Mouse (Mus musculus): ENCODE measurements around the gene Cmya5. TPM values are rescaled to one million over a fixed set of nuclear protein-coding genes. Genes with fewer than 3 reads are reported as not detected.

Gene Cmya5
- polyA plus RNA-seq, 1 experiment from 2014 or later, result 0.21 TPM

DNA sequence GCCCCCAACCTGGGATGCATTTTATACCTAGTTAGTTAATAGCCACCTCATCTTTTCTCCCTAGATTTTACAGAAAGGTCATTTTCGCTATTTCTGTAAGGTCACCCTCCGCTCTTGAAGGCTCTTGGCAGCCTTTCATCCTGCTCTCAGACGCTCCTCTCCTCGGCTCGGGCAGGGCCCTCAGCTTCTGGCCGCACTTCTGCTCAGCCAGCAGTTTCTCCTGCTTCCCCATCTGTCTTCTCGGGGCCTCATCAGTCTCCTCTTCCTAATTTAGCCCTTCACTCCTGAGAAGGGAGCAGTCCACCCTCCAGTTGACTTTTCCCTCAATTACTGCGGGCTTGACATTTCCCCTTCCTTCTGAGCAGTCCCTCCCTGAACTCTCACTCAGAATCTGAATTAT lies 131.6 kb downstream of the Cmya5 start:
- no peak overlapping the region for H3K27ac ChIP-seq (ENCODE audit: low read depth, low read length)
- H3K4me3 ChIP-seq (ENCODE audit: low read length), result no peak overlapping the region
- ATAC-seq, result no peak
- no peak overlapping the region for H3K4me2 ChIP-seq (ENCODE audit: low read length)
- no peaks in the 10 kb centered on the region for H3K4me1 ChIP-seq (ENCODE audit: control insufficient read depth, insufficient read depth, low read depth, low read length)
- no peaks in the 10 kb centered on the region for H3K27me3 ChIP-seq (replicated peaks; ENCODE audit: control insufficient read depth, insufficient read depth, low read length)
- H3K9me3 ChIP-seq (ENCODE audit: control insufficient read depth, low read length), result no peaks in the 10 kb centered on the region
- H3K36me3 ChIP-seq (ENCODE audit: control insufficient read depth, insufficient read depth, low read length), result no peaks in the 10 kb centered on the region
- 77% methylated on average over 8 of the region's 8 CpGs for WGBS
- no peak overlapping the region for H3K9ac ChIP-seq (ENCODE audit: low read depth, low read length)

DNA sequence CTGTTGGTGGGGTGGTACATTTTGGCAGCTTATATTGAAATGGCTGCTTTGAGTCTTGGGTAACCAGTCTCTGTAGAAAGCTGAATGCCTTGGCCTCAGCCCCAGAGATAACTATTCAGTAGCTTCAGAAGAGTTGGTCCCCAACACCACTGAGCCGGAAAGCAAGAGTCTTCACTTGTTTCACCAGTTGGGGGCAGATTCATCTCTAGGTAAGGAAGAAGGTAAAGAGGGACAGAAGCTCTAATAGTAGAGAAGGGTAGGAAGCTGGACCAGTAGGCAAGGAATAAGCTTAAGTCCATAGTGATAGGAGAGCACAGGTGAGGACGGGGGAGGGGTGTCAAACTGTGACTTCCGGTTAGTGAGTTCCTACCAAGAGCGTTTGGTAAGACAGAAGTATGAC lies 133.2 kb downstream of the Cmya5 start:
- H3K36me3 ChIP-seq (ENCODE audit: control insufficient read depth, insufficient read depth, low read length), result no peaks in the 10 kb centered on the region
- H3K4me1 ChIP-seq (ENCODE audit: control insufficient read depth, insufficient read depth, low read depth, low read length), result no peaks in the 10 kb centered on the region
- ATAC-seq, result no peak
- no peak overlapping the region for H3K27ac ChIP-seq (ENCODE audit: low read depth, low read length)
- H3K9me3 ChIP-seq (ENCODE audit: control insufficient read depth, low read length), result no peaks in the 10 kb centered on the region
- no peak overlapping the region for H3K4me2 ChIP-seq (ENCODE audit: low read length)
- H3K4me3 ChIP-seq (ENCODE audit: low read length), result no peak overlapping the region
- WGBS, result 97% methylated on average over 4 of the region's 4 CpGs
- H3K9ac ChIP-seq (ENCODE audit: low read depth, low read length), result no peak overlapping the region
- no peaks in the 10 kb centered on the region for H3K27me3 ChIP-seq (replicated peaks; ENCODE audit: control insufficient read depth, insufficient read depth, low read length)

- Histone ChIP-seq H3K27ac (ENCODE audit: low read depth, low read length) (no peak overlapping the region), H3K4me2 (ENCODE audit: low read length) (no peak overlapping the region), H3K36me3 (ENCODE audit: control insufficient read depth, insufficient read depth, low read length) (no peaks in the 10 kb centered on the region), H3K27me3 (replicated peaks; ENCODE audit: control insufficient read depth, insufficient read depth, low read length) (no peaks in the 10 kb centered on the region), H3K4me3 (ENCODE audit: low read length) (no peak overlapping the region), H3K4me1 (ENCODE audit: control insufficient read depth, insufficient read depth, low read depth, low read length) (no peaks in the 10 kb centered on the region), H3K9me3 (ENCODE audit: control insufficient read depth, low read length) (no peaks in the 10 kb centered on the region), H3K9ac (ENCODE audit: low read depth, low read length) (no peak overlapping the region)
- peak; percentile 37; the same call in 1 of the 2 replicates for ATAC-seq
- 74% methylated on average over 7 of the region's 7 CpGs for WGBS
Measured at GRCm38 (mm10) chr13:93010524-93010923, 134.0 kb downstream of the Cmya5 start.

- Histone ChIP-seq H3K4me1 (ENCODE audit: control insufficient read depth, insufficient read depth, low read depth, low read length) (no peaks in the 10 kb centered on the region), H3K4me3 (ENCODE audit: low read length) (no peak overlapping the region), H3K36me3 (ENCODE audit: control insufficient read depth, insufficient read depth, low read length) (no peaks in the 10 kb centered on the region), H3K27me3 (replicated peaks; ENCODE audit: control insufficient read depth, insufficient read depth, low read length) (no peaks in the 10 kb centered on the region), H3K9ac (ENCODE audit: low read depth, low read length) (no peak overlapping the region), H3K9me3 (ENCODE audit: control insufficient read depth, low read length) (no peaks in the 10 kb centered on the region), H3K4me2 (ENCODE audit: low read length) (no peak overlapping the region), H3K27ac (ENCODE audit: low read depth, low read length) (no peak overlapping the region)
- 85% methylated on average over 4 of the region's 4 CpGs for WGBS
- ATAC-seq, result no peak
Measured at GRCm38 (mm10) chr13:93007078-93007477, 137.4 kb downstream of the Cmya5 start.

GRCm38 (mm10) chr13:93006347-93006746 lies 138.2 kb downstream of the Cmya5 start:
- Histone ChIP-seq H3K9me3 (ENCODE audit: control insufficient read depth, low read length) (no peaks in the 10 kb centered on the region), H3K4me2 (ENCODE audit: low read length) (no peak overlapping the region), H3K4me1 (ENCODE audit: control insufficient read depth, insufficient read depth, low read depth, low read length) (no peaks in the 10 kb centered on the region), H3K4me3 (ENCODE audit: low read length) (no peak overlapping the region), H3K36me3 (ENCODE audit: control insufficient read depth, insufficient read depth, low read length) (no peaks in the 10 kb centered on the region), H3K27ac (ENCODE audit: low read depth, low read length) (no peak overlapping the region), H3K9ac (ENCODE audit: low read depth, low read length) (no peak overlapping the region), H3K27me3 (replicated peaks; ENCODE audit: control insufficient read depth, insufficient read depth, low read length) (no peaks in the 10 kb centered on the region)
- no peak for ATAC-seq
- 80% methylated on average over 4 of the region's 4 CpGs for WGBS

DNA sequence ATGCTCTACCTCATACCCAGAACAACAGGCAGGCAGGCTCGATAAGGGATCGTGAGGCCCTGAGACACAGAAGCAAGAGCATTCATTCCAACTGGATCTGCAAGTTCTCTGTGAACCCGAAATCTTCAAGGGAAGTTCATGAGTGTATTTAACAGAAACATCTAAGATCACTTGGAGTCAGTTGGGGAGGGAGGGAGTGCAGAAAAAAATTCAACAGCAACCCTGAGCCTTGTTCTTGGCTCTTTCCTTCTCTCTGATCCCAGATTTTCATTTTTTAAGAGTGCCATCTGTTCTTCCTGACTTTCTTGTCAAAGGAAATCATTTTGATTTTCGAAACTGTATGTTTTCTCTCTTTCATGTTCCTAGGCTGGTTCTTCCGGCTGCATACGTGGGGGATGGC lies 140.5 kb downstream of the Cmya5 start:
- no peak overlapping the region for H3K4me3 ChIP-seq (ENCODE audit: low read length)
- no peaks in the 10 kb centered on the region for H3K9me3 ChIP-seq (ENCODE audit: control insufficient read depth, low read length)
- no peak overlapping the region for H3K27ac ChIP-seq (ENCODE audit: low read depth, low read length)
- no peaks in the 10 kb centered on the region for H3K36me3 ChIP-seq (ENCODE audit: control insufficient read depth, insufficient read depth, low read length)
- peaks cover 2% of the 10 kb centered on the region; the same call in 1 of the 2 replicates for H3K4me1 ChIP-seq (ENCODE audit: control insufficient read depth, insufficient read depth, low read depth, low read length)
- no peaks in the 10 kb centered on the region for H3K27me3 ChIP-seq (replicated peaks; ENCODE audit: control insufficient read depth, insufficient read depth, low read length)
- no peak overlapping the region for H3K9ac ChIP-seq (ENCODE audit: low read depth, low read length)
- H3K4me2 ChIP-seq (ENCODE audit: low read length), result no peak overlapping the region
- ATAC-seq, result no peak
- 83% methylated on average over 6 of the region's 6 CpGs for WGBS

DNA sequence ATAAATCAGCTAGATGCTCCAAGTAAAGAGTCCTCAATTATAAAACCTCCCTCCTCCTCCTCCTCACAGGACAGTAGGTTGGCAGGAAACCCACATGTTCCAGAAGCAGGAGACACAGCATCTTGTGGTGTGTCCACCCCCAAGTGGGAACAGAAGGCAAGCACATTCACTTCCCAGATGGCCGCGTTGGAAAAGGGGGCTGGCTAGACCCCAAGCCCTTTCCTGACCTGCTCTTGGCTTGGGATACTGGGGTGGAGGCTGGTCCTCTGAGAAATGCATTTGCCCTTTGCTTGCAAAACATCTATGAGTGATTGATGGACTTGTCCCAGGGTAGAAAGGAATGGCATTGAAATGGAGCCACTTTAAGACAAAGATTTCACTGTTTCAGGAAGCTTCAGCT lies 142.1 kb downstream of the Cmya5 start:
- H3K36me3 ChIP-seq (ENCODE audit: control insufficient read depth, insufficient read depth, low read length), result no peaks in the 10 kb centered on the region
- H3K9me3 ChIP-seq (ENCODE audit: control insufficient read depth, low read length), result no peaks in the 10 kb centered on the region
- H3K9ac ChIP-seq (ENCODE audit: low read depth, low read length), result no peak overlapping the region
- no peak overlapping the region for H3K27ac ChIP-seq (ENCODE audit: low read depth, low read length)
- no peak overlapping the region for H3K4me2 ChIP-seq (ENCODE audit: low read length)
- ATAC-seq, result 0 out of 2 replicates have a peak, but pooled peaks have one; percentile 32
- 31% methylated on average over 2 of the region's 2 CpGs for WGBS
- peaks cover 2% of the 10 kb centered on the region; the same call in 1 of the 2 replicates for H3K4me1 ChIP-seq (ENCODE audit: control insufficient read depth, insufficient read depth, low read depth, low read length)
- no peaks in the 10 kb centered on the region for H3K27me3 ChIP-seq (replicated peaks; ENCODE audit: control insufficient read depth, insufficient read depth, low read length)
- H3K4me3 ChIP-seq (ENCODE audit: low read length), result no peak overlapping the region

DNA sequence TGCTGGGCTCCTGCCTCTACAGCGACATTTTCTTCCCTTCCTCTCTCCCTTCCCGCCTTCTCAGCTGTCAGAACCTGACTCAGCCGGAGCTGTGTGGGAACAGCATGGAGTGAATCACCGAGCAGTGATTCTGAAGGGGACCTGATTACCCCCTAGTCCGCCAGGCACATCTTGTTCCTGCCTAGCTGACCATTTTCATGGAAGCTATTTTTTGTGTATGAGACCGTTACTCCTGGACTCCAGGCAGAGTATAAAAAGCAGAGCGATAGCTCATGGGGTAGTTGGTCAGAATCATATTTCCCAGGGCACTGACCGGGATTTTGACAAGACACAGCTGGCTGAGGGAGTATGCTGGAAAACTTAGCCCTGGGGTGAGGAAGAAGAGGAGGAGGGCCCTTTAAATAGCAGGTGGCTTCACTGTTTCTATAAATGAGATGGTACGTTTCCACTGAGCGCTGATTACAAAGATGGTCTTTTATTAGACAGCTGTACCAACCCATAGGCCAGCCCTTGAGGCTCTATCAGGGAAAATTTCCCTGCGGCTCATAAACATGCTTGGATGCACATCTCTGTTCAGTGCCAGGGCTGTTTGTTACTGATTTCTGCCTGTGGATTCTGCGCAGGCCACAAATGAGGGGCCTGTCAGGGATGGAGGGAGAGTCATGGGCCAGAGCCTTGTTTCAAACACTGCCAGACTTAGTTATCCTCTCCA lies 143.7 kb downstream of the Cmya5 start:
- H3K27me3 ChIP-seq (replicated peaks; ENCODE audit: control insufficient read depth, insufficient read depth, low read length), result no peaks in the 10 kb centered on the region
- no peak overlapping the region for H3K4me3 ChIP-seq (ENCODE audit: low read length)
- peak; percentile 77 for ATAC-seq
- no peaks in the 10 kb centered on the region for H3K9me3 ChIP-seq (ENCODE audit: control insufficient read depth, low read length)
- H3K36me3 ChIP-seq (ENCODE audit: control insufficient read depth, insufficient read depth, low read length), result no peaks in the 10 kb centered on the region
- WGBS, result 57% methylated on average over 12 of the region's 12 CpGs
- no peak overlapping the region for H3K9ac ChIP-seq (ENCODE audit: low read depth, low read length)
- peaks cover 2% of the 10 kb centered on the region; the same call in 1 of the 2 replicates for H3K4me1 ChIP-seq (ENCODE audit: control insufficient read depth, insufficient read depth, low read depth, low read length)
- no peak overlapping the region for H3K4me2 ChIP-seq (ENCODE audit: low read length)
- H3K27ac ChIP-seq (ENCODE audit: low read depth, low read length), result no peak overlapping the region

DNA sequence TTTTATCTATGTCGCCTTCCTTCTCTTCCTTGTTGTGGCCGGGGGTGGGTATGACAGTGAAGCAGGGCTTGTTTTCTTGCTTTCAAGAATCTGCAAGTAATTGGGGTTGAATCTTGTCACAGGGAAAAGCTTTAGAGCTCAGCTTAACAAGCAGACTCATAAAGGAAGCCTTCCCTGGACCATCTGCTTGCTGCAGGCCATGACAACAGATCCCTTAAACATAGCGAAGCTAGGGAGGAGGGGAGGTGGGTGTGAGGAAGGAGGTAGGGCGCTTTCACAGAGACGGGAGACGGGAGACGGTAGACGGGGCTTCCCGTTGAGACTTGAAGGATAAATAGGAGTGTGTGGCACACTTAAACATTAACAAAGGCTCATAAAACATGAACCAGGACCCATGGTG lies 144.7 kb downstream of the Cmya5 start:
- WGBS, result 55% methylated on average over 9 of the region's 9 CpGs
- H3K9ac ChIP-seq (ENCODE audit: low read depth, low read length), result no peak overlapping the region
- no peaks in the 10 kb centered on the region for H3K36me3 ChIP-seq (ENCODE audit: control insufficient read depth, insufficient read depth, low read length)
- H3K4me2 ChIP-seq (ENCODE audit: low read length), result no peak overlapping the region
- no peak for ATAC-seq
- H3K27ac ChIP-seq (ENCODE audit: low read depth, low read length), result no peak overlapping the region
- no peaks in the 10 kb centered on the region for H3K9me3 ChIP-seq (ENCODE audit: control insufficient read depth, low read length)
- H3K27me3 ChIP-seq (replicated peaks; ENCODE audit: control insufficient read depth, insufficient read depth, low read length), result no peaks in the 10 kb centered on the region
- H3K4me1 ChIP-seq (ENCODE audit: control insufficient read depth, insufficient read depth, low read depth, low read length), result peaks cover 2% of the 10 kb centered on the region; the same call in 1 of the 2 replicates
- no peak overlapping the region for H3K4me3 ChIP-seq (ENCODE audit: low read length)

Data from hindbrain, embryonic 16.5 days (tissue).